Mouse (Mus musculus) cerebellum, adult 2 months (tissue): ENCODE results near the gene Arhgap33. TPM values are rescaled to one million over a fixed set of nuclear protein-coding genes. Genes with fewer than 3 reads are reported as not detected.
A peak's percentile ranks its signal among the peaks of the same experiment; 100 is the strongest.
"Not testable (repeated sequence)": the region's sequence is repeated elsewhere in the genome, so short reads cannot be mapped to it uniquely, and the experiment has no call there.

ENCODE experiments used
- DNase-seq, 2 experiments: peaks; one replicate each; pipeline ENCODE4 v3.0.0; 2021
- H3K27ac ChIP-seq: fragments of 200-500 bp; 2 replicates; pipeline ENCODE4 v1.5.1; 2012; ENCODE audit warnings: low read length, control low read depth, inconsistent platforms; ENCODE audit not compliant: insufficient read depth
- H3K27me3 ChIP-seq: fragments of 200-500 bp; 2 replicates; pipeline ENCODE4 v1.6.1; 2012; ENCODE audit warnings: inconsistent platforms, mild to moderate bottlenecking, low read length, moderate library complexity; ENCODE audit not compliant: control insufficient read depth, insufficient read depth
- H3K4me1 ChIP-seq: fragments of 200-500 bp; 2 replicates; pipeline ENCODE4 v1.6.1; 2011; ENCODE audit warnings: low read length; ENCODE audit not compliant: control insufficient read depth, insufficient read depth
- H3K4me3 ChIP-seq: fragments of 200-500 bp; replicated peaks from 2 replicates; pipeline ENCODE3; 2011; ENCODE audit warnings: mild to moderate bottlenecking, low read depth, low read length, control low read depth; ENCODE audit not compliant: insufficient read depth
- CTCF ChIP-seq: fragments of 200-500 bp; IDR thresholded peaks from 2 replicates; pipeline ENCODE4 v1.5.1; 2011; ENCODE audit warnings: low read depth, mild to moderate bottlenecking, control low read depth, low read length, moderate library complexity, borderline replicate concordance; ENCODE audit not compliant: insufficient read depth
- POLR2A ChIP-seq: fragments of 200-500 bp; IDR thresholded peaks from 2 replicates; pipeline ENCODE4 v1.6.1; 2011; ENCODE audit warnings: low read length, control low read depth, borderline replicate concordance; ENCODE audit not compliant: insufficient read depth
- WGBS: fragments of 180-500 bp; shearing (Covaris S2); methylation state at CpG from one replicate; pipeline ENCODE4 v1.1.7; 2018; 5-methylcytosine and 5-hydroxymethylcytosine counted together
- polyA plus RNA-seq: library from polyadenylated mRNA; depleted of rRNA; stranded (reverse); fragments of >200 nt; gene quantifications from 2 replicates; pipeline ENCODE4 v1.2.3, GENCODE M21; 2012

Arhgap33 gene
- polyA plus RNA-seq, 1 experiment: 38.5 TPM

DNA sequence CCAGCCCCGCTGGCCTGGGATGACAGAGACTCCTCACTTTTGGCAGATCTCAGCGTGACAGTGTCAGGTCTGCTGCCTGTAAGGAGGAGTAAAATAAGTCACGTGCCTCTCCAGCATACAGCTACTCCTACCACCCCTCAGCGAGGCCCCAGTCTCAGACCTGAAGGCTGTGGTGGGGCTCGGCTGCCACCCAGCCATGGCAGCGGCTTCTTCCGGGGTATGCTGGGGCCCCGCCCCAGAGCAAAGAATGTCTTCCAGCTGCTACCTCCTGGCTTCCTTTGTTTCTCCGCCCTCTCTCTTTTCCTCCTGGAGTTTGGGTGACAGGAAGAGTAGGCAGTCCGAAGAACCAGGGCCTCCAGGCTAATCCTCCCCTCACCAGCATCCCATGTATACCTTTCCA lies 8.9 kb downstream of the Arhgap33 start:
- Histone ChIP-seq H3K4me3 (no peak overlapping the region), H3K4me1 (peaks cover 10% of the 10 kb centered on the region), H3K27ac (no peak overlapping the region), H3K27me3 (no peaks in the 10 kb centered on the region)
- TF ChIP-seq CTCF: no peak
- TF ChIP-seq POLR2A: no peak
- 51% methylated on average over 10 of the region's 10 CpGs for WGBS
- no peak for DNase-seq

DNA sequence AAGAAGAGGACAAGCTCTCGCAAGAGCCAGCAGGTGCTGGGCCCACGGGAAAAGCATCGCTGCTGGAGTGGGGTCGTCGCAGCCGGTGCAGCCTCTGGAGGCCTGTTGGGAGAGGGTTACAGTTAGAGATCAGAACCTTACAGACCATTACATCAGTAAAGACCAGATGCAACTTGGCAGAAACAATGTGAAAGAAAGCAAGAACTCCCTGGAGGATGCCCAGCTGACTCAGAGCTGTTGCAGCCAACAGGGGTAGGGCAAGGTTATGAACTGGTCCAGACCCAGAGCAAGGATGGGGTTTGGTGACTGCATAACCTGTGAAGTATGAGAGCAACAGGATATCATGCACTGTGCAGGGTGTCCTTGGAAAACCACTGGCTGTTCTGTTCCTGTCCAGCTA lies 10.4 kb downstream of the Arhgap33 start:
- no peak for DNase-seq
- H3K4me1 ChIP-seq: peaks cover 24% of the 10 kb centered on the region
- no peak overlapping the region for H3K27ac ChIP-seq
- TF ChIP-seq CTCF (no peak), POLR2A (no peak)
- WGBS: 82% methylated on average over 6 of the region's 6 CpGs
- H3K27me3 ChIP-seq: no peaks in the 10 kb centered on the region
- no peak overlapping the region for H3K4me3 ChIP-seq

DNA sequence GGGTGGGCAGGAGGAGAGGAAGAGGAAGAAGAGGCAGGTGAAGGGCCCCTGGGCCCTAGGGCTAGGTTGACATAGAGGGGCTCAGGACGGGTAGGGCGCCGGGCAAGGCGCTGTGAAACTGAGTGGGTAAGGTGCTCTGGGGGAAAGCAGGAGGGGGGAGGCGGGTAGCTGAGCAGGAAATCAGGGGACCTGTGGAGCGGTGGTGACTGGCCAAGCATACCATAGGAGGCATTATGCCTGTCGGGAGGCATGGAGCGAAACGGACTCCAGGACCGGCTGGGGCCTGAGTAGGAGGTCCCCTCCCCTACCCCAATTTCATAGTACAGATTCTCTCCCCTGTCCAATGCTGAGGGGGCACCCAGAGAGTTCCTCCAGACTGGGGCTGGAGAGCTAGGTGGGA lies 12.0 kb downstream of the Arhgap33 start:
- no peak overlapping the region for H3K27ac ChIP-seq
- TF ChIP-seq POLR2A: no peak
- no peak for TF ChIP-seq CTCF
- 85% methylated on average over 10 of the region's 10 CpGs for WGBS
- DNase-seq: no peak
- H3K27me3 ChIP-seq: no peaks in the 10 kb centered on the region
- no peak overlapping the region for H3K4me3 ChIP-seq
- H3K4me1 ChIP-seq: peaks cover 25% of the 10 kb centered on the region

DNA sequence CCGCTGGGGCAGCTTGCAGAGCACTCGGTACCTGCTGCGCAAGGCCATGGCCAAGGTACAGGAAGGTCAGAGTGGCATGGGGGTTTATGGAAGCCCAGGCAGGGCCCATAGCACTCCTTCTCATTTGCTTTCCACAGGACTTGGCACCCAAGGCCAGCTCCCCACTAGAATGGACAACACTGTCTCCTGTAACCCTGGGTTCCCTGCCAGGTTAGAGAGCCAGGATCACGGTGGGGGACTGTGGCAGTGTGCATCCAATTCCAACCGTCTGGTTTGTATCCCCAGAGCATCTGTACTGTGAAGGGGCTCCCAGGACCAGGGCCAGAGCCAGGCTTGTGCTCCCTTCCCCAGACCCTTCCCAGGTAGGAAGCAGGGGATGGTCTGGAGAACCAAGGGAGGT lies 14.0 kb downstream of the Arhgap33 start:
- DNase-seq: peak; percentile 61 to 69
- no peak for TF ChIP-seq POLR2A
- TF ChIP-seq CTCF: no peak
- H3K4me1 ChIP-seq: peaks cover 25% of the 10 kb centered on the region
- H3K27ac ChIP-seq: no peak overlapping the region
- H3K27me3 ChIP-seq: no peaks in the 10 kb centered on the region
- H3K4me3 ChIP-seq: no peak overlapping the region
- WGBS: 44% methylated on average over 5 of the region's 5 CpGs

DNA sequence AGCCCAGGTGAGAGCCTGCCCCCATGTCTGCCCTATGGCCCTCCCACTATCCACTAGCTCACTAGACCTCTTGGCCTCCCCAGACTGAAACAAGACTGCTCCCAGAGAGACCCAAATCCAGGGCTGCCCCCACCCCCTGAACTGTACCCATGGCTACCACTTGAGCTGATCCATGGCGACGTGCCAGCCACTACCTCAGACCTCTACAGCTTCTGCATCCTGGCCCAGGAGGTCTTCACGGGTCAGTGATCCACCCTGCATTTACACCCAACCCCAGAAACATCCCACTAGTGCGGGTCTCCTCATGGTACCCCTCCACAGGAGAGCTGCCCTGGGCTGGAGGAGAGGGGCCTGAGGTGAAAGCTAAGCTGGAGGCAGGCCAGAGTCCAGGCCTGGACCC lies 14.5 kb downstream of the Arhgap33 start:
- no peak for DNase-seq
- WGBS: 34% methylated on average over 4 of the region's 4 CpGs
- Histone ChIP-seq H3K4me1 (peaks cover 25% of the 10 kb centered on the region), H3K27ac (no peak overlapping the region), H3K27me3 (no peaks in the 10 kb centered on the region), H3K4me3 (no peak overlapping the region)
- no peak for TF ChIP-seq POLR2A
- no peak for TF ChIP-seq CTCF

DNA sequence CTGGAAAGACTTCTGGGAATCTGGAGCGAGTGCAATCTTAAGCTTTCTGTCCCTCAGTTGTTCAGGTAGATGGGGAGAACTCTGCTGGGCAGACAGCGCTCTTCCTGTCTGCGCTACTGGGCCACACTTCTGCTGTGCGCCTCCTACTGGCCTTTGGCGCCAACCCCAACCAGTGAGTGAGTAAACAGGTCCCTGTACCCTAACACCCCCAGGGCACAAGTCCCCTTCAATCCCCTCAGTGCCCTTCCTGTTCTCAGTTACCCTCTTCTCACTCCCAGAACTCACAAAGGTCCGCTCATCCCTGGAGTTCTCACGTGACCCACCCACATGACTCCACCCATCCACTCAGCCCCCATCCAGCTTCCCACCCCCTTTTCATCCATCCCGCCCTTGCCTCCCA lies 16.5 kb downstream of the Arhgap33 start:
- TF ChIP-seq POLR2A: no peak
- TF ChIP-seq CTCF: no peak
- no peak for DNase-seq
- WGBS: 52% methylated on average over 8 of the region's 8 CpGs
- H3K27me3 ChIP-seq: no peaks in the 10 kb centered on the region
- no peak overlapping the region for H3K4me3 ChIP-seq
- peaks cover 25% of the 10 kb centered on the region for H3K4me1 ChIP-seq
- H3K27ac ChIP-seq: no peak overlapping the region

DNA sequence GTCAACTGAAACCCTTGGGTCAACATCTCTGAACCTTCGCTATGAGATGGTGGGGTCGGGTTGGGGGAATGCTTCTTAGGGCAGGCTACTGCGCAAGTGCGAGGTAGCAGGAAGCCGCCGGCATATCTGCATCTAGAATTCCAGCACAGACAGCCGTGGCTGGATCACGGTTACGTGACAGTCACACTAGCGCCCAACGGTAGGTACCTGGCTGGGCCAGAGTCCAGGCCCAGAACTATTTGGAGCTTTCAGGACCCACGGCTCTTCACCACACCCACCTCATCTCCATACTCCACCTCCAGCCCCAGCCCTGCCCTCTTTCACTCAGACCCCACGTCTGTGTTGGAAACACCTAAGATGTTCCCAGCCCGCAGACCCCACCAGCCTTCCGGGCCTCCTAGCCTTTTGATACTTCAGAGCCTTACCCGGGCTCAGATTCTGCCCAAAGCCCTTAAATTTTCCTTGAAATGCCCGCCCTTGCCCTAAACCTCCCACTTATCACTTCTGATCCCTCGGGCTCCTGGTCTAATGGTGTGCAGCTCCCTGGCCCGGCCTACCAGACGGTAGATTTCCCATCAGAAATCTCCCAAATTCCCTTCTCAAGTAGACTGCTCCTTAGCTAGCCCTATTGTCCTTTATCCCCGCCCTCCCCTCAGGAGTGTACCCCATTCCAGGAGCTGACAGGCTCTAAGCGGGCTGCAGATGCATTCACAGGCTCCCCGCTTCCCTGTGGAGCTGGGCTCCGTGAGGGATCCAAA lies 19.7 kb downstream of the Arhgap33 start:
- WGBS: 72% methylated on average over 24 of the region's 24 CpGs
- no peak for TF ChIP-seq POLR2A
- no peak for TF ChIP-seq CTCF
- Histone ChIP-seq H3K27me3 (no peaks in the 10 kb centered on the region), H3K27ac (no peak overlapping the region), H3K4me3 (no peak overlapping the region), H3K4me1 (peaks cover 7% of the 10 kb centered on the region)
- no peak for DNase-seq

DNA sequence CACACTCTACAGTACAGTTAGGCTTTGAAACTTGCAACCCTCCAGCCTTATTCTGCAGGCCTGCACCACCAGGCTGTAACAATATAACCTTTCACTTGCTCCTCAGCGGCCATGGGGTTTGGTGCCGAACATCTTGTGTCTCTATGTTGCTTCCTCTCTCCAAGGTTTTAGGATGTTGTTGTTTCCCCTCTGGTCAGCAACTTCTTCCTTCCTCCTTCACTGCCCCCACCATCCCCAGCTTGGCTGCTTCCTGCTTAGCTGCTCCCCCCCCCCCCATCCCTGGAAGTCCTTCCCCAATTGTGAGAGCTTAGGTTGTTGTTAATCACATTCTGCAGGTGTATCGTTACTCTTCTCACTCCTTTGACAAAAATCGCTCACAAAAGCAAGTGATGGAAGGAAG lies 26.8 kb downstream of the Arhgap33 start:
- TF ChIP-seq CTCF (no peak), POLR2A (no peak)
- Histone ChIP-seq H3K4me1 (no peaks in the 10 kb centered on the region), H3K27me3 (no peaks in the 10 kb centered on the region), H3K27ac (no peak overlapping the region), H3K4me3 (no peak overlapping the region)
- WGBS: 63% methylated on average over 4 of the region's 4 CpGs
- no peak for DNase-seq

DNA sequence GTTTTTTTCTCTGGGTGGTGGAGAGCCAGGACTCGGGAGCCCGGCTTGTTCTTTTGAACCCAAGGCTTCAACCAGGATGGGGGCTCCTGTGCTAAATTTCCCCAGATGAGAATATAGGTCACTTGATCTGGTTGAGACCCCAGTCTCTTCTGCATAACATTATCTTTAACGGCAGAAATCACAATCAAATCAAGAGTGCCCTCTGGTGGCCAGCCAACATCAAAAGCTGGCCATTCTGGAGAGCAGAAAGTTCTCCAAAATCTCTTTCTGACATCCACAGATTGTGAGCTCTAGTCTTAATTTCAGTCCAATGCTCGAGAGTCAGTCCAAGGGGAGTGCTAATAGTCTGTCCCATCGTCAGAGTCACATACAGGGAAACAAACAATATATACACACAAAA lies 33.7 kb downstream of the Arhgap33 start:
- H3K4me1 ChIP-seq, DNase-seq, H3K27ac ChIP-seq, H3K4me3 ChIP-seq, H3K27me3 ChIP-seq: not testable (repeated sequence)
- 65% methylated on average over 5 of the region's 5 CpGs for WGBS

DNA sequence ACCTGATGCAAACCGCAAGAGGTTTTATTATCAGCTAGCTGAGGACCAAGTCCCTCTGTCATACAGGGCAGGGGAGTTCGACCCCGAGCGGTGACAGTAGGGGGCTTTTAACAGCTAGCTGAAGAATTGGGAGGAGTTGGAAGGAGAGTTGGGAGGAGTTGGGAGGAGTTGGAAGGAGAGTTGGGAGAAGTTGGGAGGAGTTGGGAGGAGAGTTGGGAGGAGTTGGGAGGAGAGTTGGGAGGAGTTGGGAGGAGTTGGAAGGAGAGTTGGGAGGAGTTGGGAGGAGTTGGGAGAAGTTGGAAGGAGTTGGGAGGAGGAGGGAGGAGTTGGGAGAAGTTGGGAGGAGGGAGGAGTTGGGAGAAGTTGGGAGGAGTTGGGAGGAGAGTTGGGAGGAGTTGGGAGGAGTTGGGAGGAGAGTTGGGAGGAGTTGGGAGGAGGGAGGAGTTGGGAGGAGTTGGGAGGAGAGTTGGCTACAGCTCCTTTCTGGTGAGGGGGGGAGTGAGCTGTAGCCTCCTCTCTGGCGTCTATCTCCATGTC lies 39.3 kb downstream of the Arhgap33 start:
- not testable (repeated sequence) for DNase-seq, H3K27me3 ChIP-seq, H3K4me3 ChIP-seq, H3K4me1 ChIP-seq, H3K27ac ChIP-seq
- WGBS: 37% methylated on average over 5 of the region's 5 CpGs
